Mouse (Mus musculus) adrenal gland, postnatal 10 days (tissue): ENCODE measurements around the gene Omp. TPM values are rescaled to one million over a fixed set of nuclear protein-coding genes. Genes with fewer than 3 reads are reported as not detected.
"Not testable (repeated sequence)": the region's sequence is repeated elsewhere in the genome, so short reads cannot be mapped to it uniquely, and the experiment has no call there.

ENCODE experiments used
- DNase-seq: peaks from one replicate; pipeline ENCODE4 v3.0.0; 2021; ENCODE audit warnings: mixed read lengths
- long read RNA-seq, 2 experiments: library from polyadenylated mRNA; stranded (forward); transcript quantifications; one replicate each; pipeline ENCODE4 v2.0.0; 2021
- total RNA-seq, 2 experiments: library from RNA; stranded (reverse); gene quantifications; 2 replicates each; pipeline ENCODE4 v1.2.3; 2021

The Omp gene
- 1 to 10 TPM in 1 of 2 experiments, under 1 TPM in 1; 0.66 to 1.2 TPM for total RNA-seq
- long read RNA-seq, experiment 1, result 0 reads
- long read RNA-seq, experiment 2, result 0 reads

GRCm38 (mm10) chr7:98145402-98145801 lies at the start of gene Omp:
TSS of gene Omp (minus strand) at chr7:98145502.
- no peak for DNase-seq

GRCm38 (mm10) chr7:98194026-98194792 lies 48.9 kb upstream of the Omp start:
- peak; percentile 41 for DNase-seq

- DNase-seq, result peak; percentile 48
Observed at GRCm38 (mm10) chr7:98193515-98194025, 48.3 kb upstream of the Omp start.

GRCm38 (mm10) chr7:98191571-98192250 lies 46.4 kb upstream of the Omp start:
- peak; percentile 49 for DNase-seq

- DNase-seq, result no peak
Observed at GRCm38 (mm10) chr7:98190578-98190977, 45.3 kb upstream of the Omp start.

GRCm38 (mm10) chr7:98189745-98190144 lies 44.4 kb upstream of the Omp start:
- no peak for DNase-seq

- no peak for DNase-seq
Observed at GRCm38 (mm10) chr7:98188680-98189079, 43.4 kb upstream of the Omp start.

- no peak for DNase-seq
Observed at GRCm38 (mm10) chr7:98188238-98188637, 42.9 kb upstream of the Omp start.

- DNase-seq, result not testable (repeated sequence)
Observed at GRCm38 (mm10) chr7:98187332-98187731, 42.0 kb upstream of the Omp start.

GRCm38 (mm10) chr7:98186637-98187036 lies 41.3 kb upstream of the Omp start:
- no peak for DNase-seq

GRCm38 (mm10) chr7:98185326-98185725 lies 40.0 kb upstream of the Omp start:
- DNase-seq, result no peak

- DNase-seq, result no peak
Observed at GRCm38 (mm10) chr7:98178560-98179231, 33.4 kb upstream of the Omp start.

- peak; percentile 76 for DNase-seq
Observed at GRCm38 (mm10) chr7:98177929-98178559, 32.7 kb upstream of the Omp start, which contains the start of gene Capn5. TSS of gene Capn5 (minus strand) at chr7:98178274.

- no peak for DNase-seq
Observed at GRCm38 (mm10) chr7:98177566-98177928, 32.2 kb upstream of the Omp start.

- DNase-seq, result no peak
Observed at GRCm38 (mm10) chr7:98177071-98177485, 31.8 kb upstream of the Omp start.

GRCm38 (mm10) chr7:98176322-98177070 lies 31.2 kb upstream of the Omp start:
- DNase-seq, result no peak

GRCm38 (mm10) chr7:98174883-98175755 lies 29.8 kb upstream of the Omp start:
- DNase-seq, result no peak

GRCm38 (mm10) chr7:98173408-98173807 lies 28.1 kb upstream of the Omp start:
- DNase-seq, result no peak

- no peak for DNase-seq
Observed at GRCm38 (mm10) chr7:98172661-98173060, 27.4 kb upstream of the Omp start.
